Mouse (Mus musculus) liver, postnatal 0 days (tissue): Measurements from ENCODE around the gene Ano8.

Experiments
- CTCF ChIP-seq: sonication (generic); IDR thresholded peaks from 2 replicates; pipeline ENCODE4 v1.5.1; 2016; ENCODE audit warnings: antibody characterized with exemption, low read depth
- EP300 ChIP-seq: IDR thresholded peaks from 2 replicates; pipeline ENCODE4 v1.6.1; 2016; ENCODE audit warnings: antibody characterized with exemption, low read depth, mild to moderate bottlenecking

GRCm38 (mm10) chr8:71470913-71471255, 14.9 kb downstream of the Ano8 start:
- TF ChIP-seq EP300 (no peak), CTCF (no peak)
